Mouse (Mus musculus): Measurements from ENCODE around the gene 1600012H06Rik. TPM values are rescaled to one million over a fixed set of nuclear protein-coding genes. Genes with fewer than 3 reads are reported as not detected.
"Not testable (repeated sequence)": the region's sequence is repeated elsewhere in the genome, so short reads cannot be mapped to it uniquely, and the experiment has no call there.

Gene 1600012H06Rik
- polyA plus RNA-seq, 1 experiment from 2014 or later, result 40.8 TPM

GRCm38 (mm10) chr17:14958686-14959327 lies 15.8 kb downstream of the 1600012H06Rik start:
- no peaks in the 10 kb centered on the region for H3K4me1 ChIP-seq (replicated peaks; ENCODE audit: control insufficient read depth, insufficient read depth, low read length)
- H3K9ac ChIP-seq (ENCODE audit: low read depth, low read length), result no peak overlapping the region
- no peaks in the 10 kb centered on the region for H3K9me3 ChIP-seq (ENCODE audit: control insufficient read depth)
- 81% methylated on average over 5 of the region's 5 CpGs for WGBS
- ATAC-seq, result no peak
- no peak overlapping the region for H3K4me3 ChIP-seq (ENCODE audit: low read depth, low read length)
- no peak for TF ChIP-seq CTCF (IDR thresholded peaks at IDR 0.05; ENCODE audit: low read depth)
- H3K36me3 ChIP-seq (ENCODE audit: control insufficient read depth, insufficient read depth), result peaks cover 17% of the 10 kb centered on the region
- no peak overlapping the region for H3K4me2 ChIP-seq (replicated peaks; ENCODE audit: low read depth)
- H3K27ac ChIP-seq (ENCODE audit: low read depth, low read length), result no peak overlapping the region
- H3K27me3 ChIP-seq (replicated peaks; ENCODE audit: control insufficient read depth, insufficient read depth, low read length), result no peaks in the 10 kb centered on the region

- WGBS, result 28% methylated on average over 3 of the region's 3 CpGs
- no peak for ATAC-seq
Measured at GRCm38 (mm10) chr17:14959979-14960378, 17.0 kb downstream of the 1600012H06Rik start.

GRCm38 (mm10) chr17:14960520-14960919 lies 17.5 kb downstream of the 1600012H06Rik start:
- no peak overlapping the region; the same call in 1 of the 2 replicates for H3K27ac ChIP-seq (ENCODE audit: low read depth, low read length)
- no peaks in the 10 kb centered on the region for H3K9me3 ChIP-seq (ENCODE audit: control insufficient read depth)
- under 1% methylated on average over 18 of the region's 23 CpGs for WGBS
- peak overlapping the region; percentile 90 for H3K4me2 ChIP-seq (replicated peaks; ENCODE audit: low read depth)
- peak overlapping the region; percentile 73 for H3K9ac ChIP-seq (ENCODE audit: low read depth, low read length)
- no peak for TF ChIP-seq CTCF (IDR thresholded peaks at IDR 0.05; ENCODE audit: low read depth)
- H3K4me1 ChIP-seq (replicated peaks; ENCODE audit: control insufficient read depth, insufficient read depth, low read length), result no peaks in the 10 kb centered on the region
- ATAC-seq, result peak; percentile 5; the same call in 1 of the 2 replicates
- H3K4me3 ChIP-seq (ENCODE audit: low read depth, low read length), result peak overlapping the region; percentile 62
- H3K36me3 ChIP-seq (ENCODE audit: control insufficient read depth, insufficient read depth), result 0 out of 2 replicates have a peak, but pooled peaks cover 6% of the 10 kb centered on the region
- no peaks in the 10 kb centered on the region for H3K27me3 ChIP-seq (replicated peaks; ENCODE audit: control insufficient read depth, insufficient read depth, low read length)

More at GRCm38 (mm10) chr17:14959979-14960378, 17.0 kb downstream of the 1600012H06Rik start:
- H3K9ac ChIP-seq (ENCODE audit: low read depth, low read length), result 0 out of 2 replicates have a peak overlapping the region, but pooled peaks have one; percentile 43
- peak overlapping the region; percentile 90 for H3K4me2 ChIP-seq (replicated peaks; ENCODE audit: low read depth)
- H3K27me3 ChIP-seq (replicated peaks; ENCODE audit: control insufficient read depth, insufficient read depth, low read length), result no peaks in the 10 kb centered on the region
- H3K4me3 ChIP-seq (ENCODE audit: low read depth, low read length), result no peak overlapping the region
- H3K36me3 ChIP-seq (ENCODE audit: control insufficient read depth, insufficient read depth), result 0 out of 2 replicates have a peak, but pooled peaks cover 6% of the 10 kb centered on the region
- H3K4me1 ChIP-seq (replicated peaks; ENCODE audit: control insufficient read depth, insufficient read depth, low read length), result no peaks in the 10 kb centered on the region
- H3K27ac ChIP-seq (ENCODE audit: low read depth, low read length), result no peak overlapping the region
- H3K9me3 ChIP-seq (ENCODE audit: control insufficient read depth), result no peaks in the 10 kb centered on the region
- TF ChIP-seq CTCF (IDR thresholded peaks at IDR 0.05; ENCODE audit: low read depth), result no peak

- WGBS, result under 1% methylated on average over 39 of the region's 100 CpGs
- Histone ChIP-seq H3K4me3 (ENCODE audit: low read depth, low read length) (peak within 1 kb of the TSS; percentile 62), H3K9ac (ENCODE audit: low read depth, low read length) (peak within 1 kb of the TSS; percentile 73), H3K4me2 (replicated peaks; ENCODE audit: low read depth) (peak within 1 kb of the TSS; percentile 90)
- peak; percentile 83 for ATAC-seq
- not testable (repeated sequence) for H3K27ac ChIP-seq (ENCODE audit: low read depth, low read length); H3K36me3 ChIP-seq (ENCODE audit: control insufficient read depth, insufficient read depth); H3K4me1 ChIP-seq (replicated peaks; ENCODE audit: control insufficient read depth, insufficient read depth, low read length); H3K9me3 ChIP-seq (ENCODE audit: control insufficient read depth); H3K27me3 ChIP-seq (replicated peaks; ENCODE audit: control insufficient read depth, insufficient read depth, low read length)
Measured at GRCm38 (mm10) chr17:14960951-14961556, 18.1 kb downstream of the 1600012H06Rik start, which contains the start of gene Phf10. Phf10 (minus strand) TSS chr17:14961273.

- ATAC-seq, result peak; percentile 62
- H3K27ac ChIP-seq (ENCODE audit: low read depth, low read length); H3K4me1 ChIP-seq (replicated peaks; ENCODE audit: control insufficient read depth, insufficient read depth, low read length); H3K9me3 ChIP-seq (ENCODE audit: control insufficient read depth); H3K36me3 ChIP-seq (ENCODE audit: control insufficient read depth, insufficient read depth); H3K4me2 ChIP-seq (replicated peaks; ENCODE audit: low read depth); H3K27me3 ChIP-seq (replicated peaks; ENCODE audit: control insufficient read depth, insufficient read depth, low read length); H3K9ac ChIP-seq (ENCODE audit: low read depth, low read length); H3K4me3 ChIP-seq (ENCODE audit: low read depth, low read length): not testable (repeated sequence)
- no CpG with 5 or more reads among the region's 44 CpGs for WGBS
Measured at GRCm38 (mm10) chr17:14961557-14962154, 18.7 kb downstream of the 1600012H06Rik start.

- not testable (repeated sequence) for H3K36me3 ChIP-seq (ENCODE audit: control insufficient read depth, insufficient read depth); H3K27ac ChIP-seq (ENCODE audit: low read depth, low read length); H3K9ac ChIP-seq (ENCODE audit: low read depth, low read length); H3K4me3 ChIP-seq (ENCODE audit: low read depth, low read length); H3K9me3 ChIP-seq (ENCODE audit: control insufficient read depth); H3K4me1 ChIP-seq (replicated peaks; ENCODE audit: control insufficient read depth, insufficient read depth, low read length); H3K4me2 ChIP-seq (replicated peaks; ENCODE audit: low read depth); ATAC-seq; H3K27me3 ChIP-seq (replicated peaks; ENCODE audit: control insufficient read depth, insufficient read depth, low read length)
- WGBS, result no CpG with 5 or more reads among the region's 6 CpGs
Measured at GRCm38 (mm10) chr17:14968373-14968913, 25.5 kb downstream of the 1600012H06Rik start.

GRCm38 (mm10) chr17:14977718-14978361 lies 34.9 kb downstream of the 1600012H06Rik start:
- H3K27me3 ChIP-seq (replicated peaks; ENCODE audit: control insufficient read depth, insufficient read depth, low read length); H3K9ac ChIP-seq (ENCODE audit: low read depth, low read length); H3K4me1 ChIP-seq (replicated peaks; ENCODE audit: control insufficient read depth, insufficient read depth, low read length); H3K36me3 ChIP-seq (ENCODE audit: control insufficient read depth, insufficient read depth); H3K4me3 ChIP-seq (ENCODE audit: low read depth, low read length); H3K27ac ChIP-seq (ENCODE audit: low read depth, low read length); H3K4me2 ChIP-seq (replicated peaks; ENCODE audit: low read depth); H3K9me3 ChIP-seq (ENCODE audit: control insufficient read depth): not testable (repeated sequence)
- ATAC-seq, result peak; percentile 4; the same call in 1 of the 2 replicates
- 2% methylated on average over 4 of the region's 7 CpGs for WGBS

GRCm38 (mm10) chr17:14978362-14979038 lies 35.5 kb downstream of the 1600012H06Rik start, which contains the start of the genes 9030025P20Rik and Gm3417:
9030025P20Rik (plus strand) TSS chr17:14978468.
Gm3417 (minus strand) TSS chr17:14978790.
- not testable (repeated sequence) for H3K4me3 ChIP-seq (ENCODE audit: low read depth, low read length); H3K27me3 ChIP-seq (replicated peaks; ENCODE audit: control insufficient read depth, insufficient read depth, low read length); H3K4me2 ChIP-seq (replicated peaks; ENCODE audit: low read depth); H3K9ac ChIP-seq (ENCODE audit: low read depth, low read length); H3K36me3 ChIP-seq (ENCODE audit: control insufficient read depth, insufficient read depth); H3K27ac ChIP-seq (ENCODE audit: low read depth, low read length); H3K4me1 ChIP-seq (replicated peaks; ENCODE audit: control insufficient read depth, insufficient read depth, low read length); H3K9me3 ChIP-seq (ENCODE audit: control insufficient read depth)
- peak; percentile 99 for ATAC-seq
- WGBS, result no CpG with 5 or more reads among the region's 60 CpGs
